24 mouse cellular contexts compared by ENCODE assay signal in the genomic region with DNA sequence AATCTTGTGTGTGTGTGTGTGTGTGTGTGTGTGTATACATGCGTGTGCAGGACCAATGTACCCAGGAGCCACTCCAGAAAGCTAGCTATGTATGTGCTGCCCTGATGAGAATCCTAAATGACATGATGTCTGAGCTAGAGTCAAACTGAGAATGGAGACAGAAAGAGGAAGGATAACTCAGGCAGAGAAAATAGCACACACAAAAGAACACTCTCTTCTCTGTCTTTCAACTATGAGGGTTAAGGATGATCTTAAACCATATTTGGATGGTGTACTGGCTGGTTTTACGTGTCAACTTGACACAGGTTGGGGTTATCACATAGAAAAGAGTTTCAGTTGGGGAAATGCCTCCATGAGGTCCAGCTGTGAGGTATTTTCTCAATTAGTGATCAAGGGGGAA. TPM values are rescaled to one million over a fixed set of nuclear protein-coding genes. Genes with fewer than 3 reads are reported as not detected.
"Had no signal": no experiment of that assay in that cellular context is flagged by ENCODE, and none has a peak within 500 bp of the region (broad histone marks: within the 10 kb centered on the region; RNA-seq: fewer than 3 reads in every experiment).

No protein-coding gene starts in this region.

- DNase-seq: kidney, adult 2 months; kidney, postnatal 25 days; layer of hippocampus, postnatal 36 days; lung, adult 18-20 months; lung, postnatal 10 days; lung, postnatal 36 days; right cerebral cortex, adult 18-20 months; right cerebral cortex, postnatal 14 days; right cerebral cortex, postnatal 4 days; thymus, postnatal 25 days had no signal

- H3K9ac ChIP-seq: limb, embryonic 12.5 days; lung, embryonic 15.5 days; midbrain, embryonic 12.5 days; midbrain, embryonic 15.5 days; neural tube, embryonic 12.5 days; neural tube, embryonic 15.5 days; stomach, embryonic 15.5 days had no signal

- H3K9me3 ChIP-seq: limb, embryonic 12.5 days; lung, embryonic 15.5 days; midbrain, embryonic 12.5 days; midbrain, embryonic 15.5 days; neural tube, embryonic 12.5 days; neural tube, embryonic 15.5 days; stomach, embryonic 15.5 days had no signal

- H3K4me3 ChIP-seq: left cerebral cortex, adult 2 months; limb, embryonic 12.5 days; lung, embryonic 15.5 days; midbrain, embryonic 12.5 days; midbrain, embryonic 15.5 days; neural tube, embryonic 12.5 days; neural tube, embryonic 15.5 days; stomach, embryonic 15.5 days had no signal

- ATAC-seq: intestine, postnatal 0 days; midbrain, embryonic 15.5 days had no signal

- H3K27ac ChIP-seq: kidney, postnatal 0 days; left cerebral cortex, adult 2 months; limb, embryonic 12.5 days; lung, embryonic 15.5 days; midbrain, embryonic 12.5 days; midbrain, embryonic 15.5 days; neural tube, embryonic 12.5 days; neural tube, embryonic 15.5 days; stomach, embryonic 15.5 days had no signal

- H3K36me3 ChIP-seq: limb, embryonic 12.5 days; lung, embryonic 15.5 days; midbrain, embryonic 12.5 days; midbrain, embryonic 15.5 days; neural tube, embryonic 12.5 days; neural tube, embryonic 15.5 days; stomach, embryonic 15.5 days had no signal

- H3K27me3 ChIP-seq: limb, embryonic 12.5 days; lung, embryonic 15.5 days; midbrain, embryonic 12.5 days; midbrain, embryonic 15.5 days; neural tube, embryonic 12.5 days; neural tube, embryonic 15.5 days; stomach, embryonic 15.5 days had no signal

- H3K4me2 ChIP-seq: limb, embryonic 12.5 days; lung, embryonic 15.5 days; midbrain, embryonic 12.5 days; midbrain, embryonic 15.5 days; neural tube, embryonic 15.5 days; stomach, embryonic 15.5 days had no signal

RNA-seq across cellular contexts. Expression of a gene that starts 3.1 kb away (rescaled TPM):
- total RNA-seq: layer of hippocampus, postnatal 36 days; left cerebral cortex, adult 2 months; left cerebral cortex, postnatal 36 days; liver, adult 2 months had no signal
- polyA plus RNA-seq: intestine, postnatal 0 days; kidney, adult 2 months; liver, adult 2 months; midbrain, embryonic 15.5 days; thymus, postnatal 0 days; urinary bladder, adult 2 months had no signal
